Mouse (Mus musculus) embryonic facial prominence, embryonic 15.5 days (tissue): Measurements from ENCODE around the gene Asb17. TPM values are rescaled to one million over a fixed set of nuclear protein-coding genes. Genes with fewer than 3 reads are reported as not detected.
"Not testable (repeated sequence)": the region's sequence is repeated elsewhere in the genome, so short reads cannot be mapped to it uniquely, and the experiment has no call there.

Experiments used
- ATAC-seq: fragments of 200-750 bp; cut with Nextera tagmentation; 2 replicates; pipeline ENCODE4 v1.8.0; 2017; ENCODE audit warnings: low read depth, moderate TSS enrichment; ENCODE audit not compliant: insufficient number of reproducible peaks, low FRiP score, low TSS enrichment
- H3K27ac ChIP-seq: fragments of 300-500 bp; sonication (generic); replicated peaks from 2 replicates; pipeline ENCODE4 v1.5.1; 2015; ENCODE audit warnings: mild to moderate bottlenecking, inconsistent platforms
- H3K27me3 ChIP-seq: fragments of 300-500 bp; sonication (generic); 2 replicates; pipeline ENCODE4 v1.6.1; 2015; ENCODE audit warnings: inconsistent platforms
- H3K36me3 ChIP-seq: fragments of 300-500 bp; sonication (generic); 2 replicates; pipeline ENCODE4 v1.6.1; 2015; ENCODE audit warnings: mild to moderate bottlenecking, inconsistent platforms
- H3K4me1 ChIP-seq: fragments of 300-500 bp; sonication (generic); 2 replicates; pipeline ENCODE4 v1.6.1; 2015; ENCODE audit warnings: inconsistent platforms
- H3K4me2 ChIP-seq: fragments of 300-500 bp; sonication (generic); replicated peaks from 2 replicates; pipeline ENCODE4 v1.6.1; 2015; ENCODE audit warnings: mild to moderate bottlenecking, inconsistent platforms
- H3K4me3 ChIP-seq: fragments of 300-500 bp; sonication (generic); replicated peaks from 2 replicates; pipeline ENCODE4 v1.5.1; 2015; ENCODE audit warnings: mild to moderate bottlenecking, inconsistent platforms
- H3K9ac ChIP-seq: fragments of 300-500 bp; sonication (generic); 2 replicates; pipeline ENCODE4 v1.6.1; 2015; ENCODE audit warnings: inconsistent platforms
- H3K9me3 ChIP-seq: fragments of 300-500 bp; sonication (generic); replicated peaks from 2 replicates; pipeline ENCODE4 v1.6.1; 2016; ENCODE audit warnings: inconsistent platforms
- WGBS: fragments of 180-500 bp; shearing (Covaris S2); methylation state at CpG from one replicate; pipeline ENCODE4 v1.1.7; 2015; 5-methylcytosine and 5-hydroxymethylcytosine counted together
- polyA plus RNA-seq: library from polyadenylated mRNA; unstranded; fragments of >200 nt; fragmentation: Nextera tagmentation; extraction: Ambion mirVana; gene quantifications from 2 replicates; pipeline ENCODE4 v1.2.1, GENCODE M21; 2015

Asb17 gene
- polyA plus RNA-seq, 1 experiment from 2014 or later = 0.59 TPM

GRCm38 (mm10) chr3:153858350-153859001 lies 14.5 kb downstream of the Asb17 start:
- Histone ChIP-seq H3K27ac (no peak overlapping the region), H3K9me3 (no peaks in the 10 kb centered on the region), H3K36me3 (no peaks in the 10 kb centered on the region), H3K9ac (no peak overlapping the region), H3K4me2 (no peak overlapping the region), H3K4me1 (no peaks in the 10 kb centered on the region), H3K27me3 (no peaks in the 10 kb centered on the region), H3K4me3 (no peak overlapping the region)
- 74% methylated on average over 10 of the region's 10 CpGs for WGBS
- no peak for ATAC-seq

GRCm38 (mm10) chr3:153860392-153860791 lies 16.4 kb downstream of the Asb17 start:
- 88% methylated on average over 8 of the region's 8 CpGs for WGBS
- H3K9ac ChIP-seq, H3K27me3 ChIP-seq, ATAC-seq, H3K9me3 ChIP-seq, H3K27ac ChIP-seq, H3K4me2 ChIP-seq, H3K4me1 ChIP-seq, H3K36me3 ChIP-seq, H3K4me3 ChIP-seq: not testable (repeated sequence)

GRCm38 (mm10) chr3:153863816-153864215 lies 19.8 kb downstream of the Asb17 start:
- Histone ChIP-seq H3K4me2 (no peak overlapping the region), H3K9me3 (no peaks in the 10 kb centered on the region), H3K4me3 (no peak overlapping the region), H3K4me1 (no peaks in the 10 kb centered on the region), H3K27ac (no peak overlapping the region), H3K9ac (no peak overlapping the region), H3K36me3 (no peaks in the 10 kb centered on the region), H3K27me3 (no peaks in the 10 kb centered on the region)
- WGBS = 73% methylated on average over 2 of the region's 2 CpGs
- no peak for ATAC-seq

GRCm38 (mm10) chr3:153864636-153865429 lies 20.8 kb downstream of the Asb17 start:
- no peak overlapping the region for H3K9ac ChIP-seq
- no peaks in the 10 kb centered on the region for H3K36me3 ChIP-seq
- H3K4me3 ChIP-seq = no peak overlapping the region
- peak; percentile 43; the same call in 1 of the 2 replicates for ATAC-seq
- no peak overlapping the region for H3K4me2 ChIP-seq
- 84% methylated on average over 4 of the region's 4 CpGs for WGBS
- no peaks in the 10 kb centered on the region for H3K4me1 ChIP-seq
- no peaks in the 10 kb centered on the region for H3K27me3 ChIP-seq
- no peak overlapping the region for H3K27ac ChIP-seq
- H3K9me3 ChIP-seq = no peaks in the 10 kb centered on the region

- no peak for ATAC-seq
Measured at GRCm38 (mm10) chr3:153867149-153868136, 23.4 kb downstream of the Asb17 start.

GRCm38 (mm10) chr3:153871396-153871795 lies 27.4 kb downstream of the Asb17 start:
- WGBS = 81% methylated on average over 5 of the region's 5 CpGs
- Histone ChIP-seq H3K4me1 (no peaks in the 10 kb centered on the region), H3K27me3 (no peaks in the 10 kb centered on the region), H3K36me3 (no peaks in the 10 kb centered on the region), H3K9ac (no peak overlapping the region), H3K4me2 (no peak overlapping the region), H3K4me3 (no peak overlapping the region), H3K9me3 (no peaks in the 10 kb centered on the region), H3K27ac (no peak overlapping the region)
- no peak for ATAC-seq

More at GRCm38 (mm10) chr3:153867149-153868136, 23.4 kb downstream of the Asb17 start:
- Histone ChIP-seq H3K9me3 (no peaks in the 10 kb centered on the region), H3K36me3 (no peaks in the 10 kb centered on the region), H3K27ac (no peak overlapping the region), H3K9ac (no peak overlapping the region), H3K4me3 (no peak overlapping the region), H3K4me2 (no peak overlapping the region), H3K27me3 (no peaks in the 10 kb centered on the region), H3K4me1 (no peaks in the 10 kb centered on the region)
- 59% methylated on average over 14 of the region's 14 CpGs for WGBS

GRCm38 (mm10) chr3:153886296-153886695 lies 42.3 kb downstream of the Asb17 start:
- Histone ChIP-seq H3K4me3 (no peak overlapping the region), H3K27me3 (no peaks in the 10 kb centered on the region), H3K4me1 (no peaks in the 10 kb centered on the region), H3K9me3 (no peaks in the 10 kb centered on the region), H3K36me3 (no peaks in the 10 kb centered on the region), H3K4me2 (no peak overlapping the region), H3K27ac (no peak overlapping the region), H3K9ac (no peak overlapping the region)
- ATAC-seq = no peak; the same call in 1 of the 2 replicates

GRCm38 (mm10) chr3:153888141-153888540 lies 44.1 kb downstream of the Asb17 start:
- no peak for ATAC-seq
- Histone ChIP-seq H3K4me1 (no peaks in the 10 kb centered on the region), H3K4me3 (no peak overlapping the region), H3K27ac (no peak overlapping the region), H3K9ac (no peak overlapping the region), H3K4me2 (no peak overlapping the region), H3K27me3 (no peaks in the 10 kb centered on the region), H3K9me3 (no peaks in the 10 kb centered on the region), H3K36me3 (no peaks in the 10 kb centered on the region)
- 69% methylated on average over 6 of the region's 6 CpGs for whole genome bisulfite sequencing

GRCm38 (mm10) chr3:153889188-153889781 lies 45.3 kb downstream of the Asb17 start:
- no peak overlapping the region for H3K9ac ChIP-seq
- no peak for ATAC-seq
- no peak overlapping the region for H3K4me2 ChIP-seq
- no peaks in the 10 kb centered on the region for H3K36me3 ChIP-seq
- no peak overlapping the region for H3K27ac ChIP-seq
- 70% methylated on average over 7 of the region's 8 CpGs for WGBS
- H3K9me3 ChIP-seq = no peaks in the 10 kb centered on the region
- H3K27me3 ChIP-seq = no peaks in the 10 kb centered on the region
- H3K4me3 ChIP-seq = no peak overlapping the region
- no peaks in the 10 kb centered on the region for H3K4me1 ChIP-seq

- ATAC-seq = no peak
- Histone ChIP-seq H3K4me3 (no peak overlapping the region), H3K9me3 (no peaks in the 10 kb centered on the region), H3K27ac (no peak overlapping the region), H3K4me2 (no peak overlapping the region), H3K27me3 (no peaks in the 10 kb centered on the region), H3K9ac (no peak overlapping the region), H3K4me1 (no peaks in the 10 kb centered on the region), H3K36me3 (no peaks in the 10 kb centered on the region)
- 85% methylated on average over 3 of the region's 3 CpGs for WGBS
Measured at GRCm38 (mm10) chr3:153895454-153895853, 51.4 kb downstream of the Asb17 start.

- Histone ChIP-seq H3K36me3 (no peaks in the 10 kb centered on the region), H3K9me3 (no peaks in the 10 kb centered on the region), H3K4me2 (no peak overlapping the region), H3K4me1 (no peaks in the 10 kb centered on the region), H3K4me3 (no peak overlapping the region), H3K9ac (no peak overlapping the region), H3K27me3 (no peaks in the 10 kb centered on the region), H3K27ac (no peak overlapping the region)
- 60% methylated on average over 6 of the region's 6 CpGs for WGBS
- no peak for ATAC-seq
Measured at GRCm38 (mm10) chr3:153897216-153897615, 53.2 kb downstream of the Asb17 start.
